Mouse (Mus musculus) olfactory bulb, adult 2 months (tissue): Measurements from ENCODE around the gene Lyz2. TPM values are rescaled to one million over a fixed set of nuclear protein-coding genes. Genes with fewer than 3 reads are reported as not detected.
"Not testable (repeated sequence)": the region's sequence is repeated elsewhere in the genome, so short reads cannot be mapped to it uniquely, and the experiment has no call there.

Experiments used
- H3K27ac ChIP-seq: fragments of 200-500 bp; 2 replicates; pipeline ENCODE4 v1.5.1; 2012; ENCODE audit warnings: low read depth, low read length; ENCODE audit not compliant: insufficient read depth
- H3K4me1 ChIP-seq: fragments of 200-500 bp; 2 replicates; pipeline ENCODE4 v1.6.1; 2012; ENCODE audit warnings: low read length; ENCODE audit not compliant: control insufficient read depth, insufficient read depth
- H3K4me3 ChIP-seq: fragments of 200-500 bp; 2 replicates; pipeline ENCODE4 v1.5.1; 2012; ENCODE audit warnings: mild to moderate bottlenecking, low read depth, low read length, moderate library complexity; ENCODE audit not compliant: insufficient read depth
- CTCF ChIP-seq: fragments of 200-500 bp; IDR thresholded peaks from 2 replicates; pipeline ENCODE4 v1.5.1; 2012; ENCODE audit warnings: low read depth, mild to moderate bottlenecking, low read length, moderate library complexity; ENCODE audit not compliant: insufficient read depth
- POLR2A ChIP-seq: fragments of 200-500 bp; IDR thresholded peaks from 2 replicates; pipeline ENCODE4 v1.6.1; 2012; ENCODE audit warnings: mild to moderate bottlenecking, low read depth, low read length, moderate library complexity; ENCODE audit not compliant: insufficient read depth
- WGBS: fragments of 180-500 bp; shearing (Covaris S2); methylation state at CpG from one replicate; pipeline ENCODE4 v1.1.7; 2018; 5-methylcytosine and 5-hydroxymethylcytosine counted together
- polyA plus RNA-seq: library from polyadenylated mRNA; stranded (reverse); fragments of >200 nt; gene quantifications from 2 replicates; pipeline ENCODE4 v1.2.4, GENCODE M21; 2012; ENCODE audit warnings: low replicate concordance; ENCODE audit not compliant: missing spikeins, insufficient read depth, insufficient read length

Gene Lyz2
- polyA plus RNA-seq, 1 experiment = not detected

DNA sequence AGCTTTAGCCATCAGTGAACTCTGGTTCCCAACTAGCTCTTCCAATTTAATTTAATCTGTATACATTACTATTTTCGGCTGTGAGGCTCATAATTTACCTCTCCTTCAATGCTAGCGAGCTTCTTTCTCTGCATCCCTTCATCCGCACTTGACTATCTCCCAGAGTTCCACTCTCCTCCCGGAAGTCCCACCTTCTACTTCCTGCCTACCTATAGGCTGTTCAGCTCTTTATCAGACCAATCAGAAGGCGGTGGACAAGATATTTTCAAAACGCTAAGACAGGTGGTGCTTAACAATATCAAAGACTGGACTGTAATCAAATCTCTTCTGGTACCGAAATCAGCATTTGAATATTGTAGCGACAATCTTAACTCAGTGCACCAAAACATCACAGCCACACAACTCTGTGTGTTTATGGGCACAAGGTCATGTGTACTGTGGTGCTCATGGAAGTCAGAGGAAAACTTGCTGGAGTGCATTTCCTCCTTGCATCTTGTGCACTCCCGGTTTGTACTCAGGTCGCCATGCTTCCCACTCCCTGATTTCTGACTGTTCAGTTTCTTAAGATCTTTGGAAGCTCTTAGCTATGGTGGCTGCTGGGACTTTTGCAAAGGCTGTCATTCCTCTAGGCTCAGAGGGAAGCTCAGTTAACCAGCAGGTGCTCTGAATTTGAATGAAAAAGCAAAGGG lies 6.3 kb downstream of the Lyz2 start:
- TF ChIP-seq POLR2A (no peak), CTCF (no peak)
- no peak overlapping the region for H3K27ac ChIP-seq
- 83% methylated on average over 10 of the region's 10 CpGs for WGBS
- H3K4me1 ChIP-seq = no peaks in the 10 kb centered on the region
- no peak overlapping the region for H3K4me3 ChIP-seq

DNA sequence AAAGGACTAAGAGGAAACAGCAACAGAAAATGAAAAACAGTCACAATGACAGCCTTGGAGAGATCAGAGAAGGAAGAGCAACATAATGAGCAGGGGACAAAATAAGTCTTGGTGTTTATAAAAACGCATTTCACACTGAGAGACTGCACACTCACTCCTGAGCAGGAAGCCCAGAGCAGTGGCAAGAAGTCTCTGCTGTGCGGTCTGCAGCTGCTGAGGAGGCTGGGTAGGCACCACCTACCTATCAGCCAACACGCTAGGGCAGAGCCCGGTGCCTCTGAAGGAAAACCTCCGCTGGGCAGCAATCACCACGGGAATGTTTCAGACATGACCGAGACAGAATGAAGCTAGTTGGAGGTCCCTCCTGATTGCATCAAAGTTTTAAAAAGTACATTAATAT lies 7.5 kb downstream of the Lyz2 start:
- not testable (repeated sequence) for H3K4me3 ChIP-seq, H3K4me1 ChIP-seq, H3K27ac ChIP-seq
- 72% methylated on average over 4 of the region's 7 CpGs for WGBS

DNA sequence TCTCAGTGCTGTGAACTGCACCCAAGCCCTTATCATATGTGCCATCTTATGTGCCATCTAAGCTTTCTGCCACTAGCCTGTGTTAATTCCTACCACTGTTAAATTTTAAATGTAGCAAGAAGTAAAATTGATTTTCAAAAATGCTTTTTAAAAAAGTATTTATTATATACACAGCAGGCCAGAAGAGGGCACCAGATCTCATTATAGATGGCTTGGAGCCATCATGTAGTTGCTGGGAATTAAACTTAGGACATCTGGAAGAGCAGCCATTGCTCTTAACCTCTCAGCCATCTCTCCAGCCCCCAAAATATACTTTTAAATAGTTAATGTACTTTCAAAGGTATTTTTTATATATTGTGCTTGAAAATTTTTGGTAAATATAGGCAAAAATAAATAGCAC lies 10.1 kb downstream of the Lyz2 start:
- Histone ChIP-seq H3K4me1 (no peaks in the 10 kb centered on the region), H3K4me3 (no peak overlapping the region), H3K27ac (no peak overlapping the region)
- TF ChIP-seq CTCF (no peak), POLR2A (no peak)

DNA sequence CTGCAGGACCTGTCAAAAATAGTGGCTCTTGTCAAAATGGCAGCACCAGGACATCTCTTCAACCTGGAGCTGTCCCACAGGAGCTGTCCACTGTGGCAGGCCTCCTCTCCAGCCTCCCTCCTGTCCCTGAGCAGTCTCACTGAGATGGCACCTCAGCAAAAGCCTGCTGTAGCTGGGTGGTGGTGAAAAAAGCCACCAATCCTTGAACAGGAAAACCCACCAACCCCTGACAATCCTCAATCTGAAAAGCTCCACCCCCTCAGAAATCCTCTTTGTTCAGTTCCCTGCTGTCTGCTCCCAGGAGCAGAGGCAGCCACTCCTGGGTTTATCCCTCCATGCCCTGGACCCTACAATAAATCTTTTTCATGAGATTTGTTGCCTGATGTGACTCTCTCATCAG lies 22.3 kb downstream of the Lyz2 start:
- Histone ChIP-seq H3K27ac (no peak overlapping the region), H3K4me1 (no peaks in the 10 kb centered on the region), H3K4me3 (no peak overlapping the region)
- TF ChIP-seq CTCF = no peak

DNA sequence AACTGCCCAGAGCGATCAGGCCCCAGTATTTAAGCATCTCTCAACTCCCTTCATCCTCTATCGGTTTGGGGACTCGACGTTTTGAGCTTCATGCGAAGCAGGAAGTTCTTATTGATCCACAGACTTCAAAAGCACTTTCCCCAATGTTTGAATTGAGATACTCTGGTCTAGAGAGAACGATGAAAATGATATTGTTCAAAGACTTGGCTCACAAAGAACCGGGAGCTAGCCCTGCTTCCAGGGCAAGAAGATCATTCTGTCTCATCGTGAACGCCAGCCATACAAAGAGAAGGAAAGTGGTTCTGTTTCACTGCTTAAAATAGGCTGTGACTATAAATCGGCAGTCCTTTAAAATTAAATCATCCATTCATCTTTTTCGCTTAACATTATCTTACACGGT lies 43.5 kb downstream of the Lyz2 start, which contains the start of gene 9530003J23Rik:
Gene 9530003J23Rik (minus strand): TSS at position 101 of the 400 bp plus-strand sequence.
- Histone ChIP-seq H3K4me3 (no peak within 1 kb of the TSS), H3K4me1 (no peaks in the 10 kb centered on the region), H3K27ac (no peak within 1 kb of the TSS)
- WGBS = 86% methylated on average over 12 of the region's 12 CpGs
- TF ChIP-seq POLR2A = no peak

DNA sequence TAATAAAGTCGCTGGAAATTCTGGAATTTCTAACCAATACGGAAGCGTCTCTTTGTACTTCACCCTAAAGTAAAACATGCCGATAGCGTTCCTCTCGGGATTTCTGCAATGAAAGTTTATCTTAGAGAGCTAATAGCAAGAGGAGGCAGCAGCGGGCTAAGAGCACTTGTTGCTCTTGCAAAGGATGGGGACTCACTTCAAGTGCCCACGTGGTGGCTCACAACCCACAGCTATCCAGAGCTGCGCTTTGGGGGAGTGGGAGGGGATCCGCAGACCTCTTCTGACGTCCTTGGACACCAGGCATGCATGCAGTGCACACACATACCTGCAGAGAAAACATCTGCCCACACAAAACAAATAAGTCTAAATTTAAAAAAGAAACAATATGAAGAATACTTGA lies 46.3 kb downstream of the Lyz2 start:
- Histone ChIP-seq H3K27ac (no peak overlapping the region), H3K4me1 (no peaks in the 10 kb centered on the region), H3K4me3 (no peak overlapping the region)
- WGBS = 62% methylated on average over 11 of the region's 11 CpGs
- TF ChIP-seq POLR2A (no peak), CTCF (no peak)

DNA sequence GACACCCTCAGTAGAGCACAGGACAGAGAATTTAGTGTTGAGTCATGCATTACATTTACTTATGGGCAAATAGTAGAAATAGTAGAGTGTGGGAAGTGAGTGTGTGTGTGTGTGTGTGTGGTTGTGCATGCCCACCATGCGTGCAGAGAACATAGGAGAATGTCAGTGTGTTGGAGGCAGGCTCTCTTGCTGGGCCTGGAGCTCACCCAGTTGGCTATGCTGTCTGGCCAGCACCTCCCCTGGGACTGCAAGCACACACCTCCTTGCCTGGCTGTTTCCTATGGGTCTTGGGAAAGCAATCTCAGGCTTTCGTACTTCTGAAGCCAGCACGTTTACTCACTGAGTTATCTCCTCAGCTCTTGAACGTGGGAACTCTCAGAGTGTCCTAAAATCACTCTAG lies 47.3 kb downstream of the Lyz2 start:
- Histone ChIP-seq H3K4me1 (no peaks in the 10 kb centered on the region), H3K27ac (no peak overlapping the region), H3K4me3 (no peak overlapping the region)
- WGBS = 71% methylated on average over 4 of the region's 4 CpGs
- TF ChIP-seq POLR2A (no peak), CTCF (no peak)

DNA sequence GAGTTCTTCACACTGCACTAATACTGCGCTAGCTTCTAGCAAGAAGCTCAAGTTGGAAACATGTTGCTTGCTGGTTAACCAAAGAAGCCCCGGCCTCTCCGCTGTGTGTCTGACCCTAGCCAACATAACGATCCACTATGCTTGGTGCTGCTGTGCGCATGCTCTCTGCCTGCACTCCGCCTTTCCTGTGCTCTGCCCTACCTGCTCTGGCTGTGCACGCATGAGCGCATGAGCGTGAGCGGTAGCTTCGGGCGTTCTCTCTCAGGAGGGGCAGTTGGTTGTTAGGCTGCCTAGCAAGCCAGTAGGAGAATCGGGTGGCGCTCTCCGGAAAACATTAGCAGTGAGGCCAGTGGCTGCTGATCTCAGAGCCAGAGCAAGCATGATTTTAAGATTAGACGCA lies 52.3 kb downstream of the Lyz2 start:
- TF ChIP-seq CTCF = no peak
- no peak for TF ChIP-seq POLR2A
- Histone ChIP-seq H3K4me3 (no peak overlapping the region), H3K4me1 (no peaks in the 10 kb centered on the region), H3K27ac (no peak overlapping the region)
- WGBS = 76% methylated on average over 16 of the region's 16 CpGs

Other genes with a start within 250 kb of the Lyz2 start
- gene Lrrc10, start 237.0 kb downstream of the Lyz2 start, polyA plus RNA-seq = not detected in 2 replicates
- not detected in 2 replicates for gene Cct2, start 218.5 kb downstream of the Lyz2 start, polyA plus RNA-seq
- not detected in 2 replicates for gene Frs2, start 133.8 kb downstream of the Lyz2 start, polyA plus RNA-seq
- gene Yeats4, start 57.8 kb downstream of the Lyz2 start, polyA plus RNA-seq = 578 TPM in 1 of 2 replicates, not detected in the other
- gene 9530003J23Rik, start 43.6 kb downstream of the Lyz2 start, polyA plus RNA-seq = not detected in 2 replicates
- not detected in 2 replicates for gene Lyz1, start 10.5 kb upstream of the Lyz2 start, polyA plus RNA-seq
- 57.5 and 328 TPM in 2 replicates for gene Cpsf6, start 97.7 kb upstream of the Lyz2 start, polyA plus RNA-seq